Mouse (Mus musculus) forebrain, embryonic 15.5 days (tissue): Measurements from ENCODE around the gene Crhr2. TPM values are rescaled to one million over a fixed set of nuclear protein-coding genes. Genes with fewer than 3 reads are reported as not detected.

ENCODE experiments used
- ATAC-seq: fragments of 200-750 bp; cut with Nextera tagmentation; replicated peaks from 2 replicates; pipeline ENCODE4 v1.8.0; 2017; ENCODE audit warnings: mild to moderate bottlenecking, moderate TSS enrichment, moderate library complexity
- H3K27ac ChIP-seq: fragments of 300-500 bp; sonication (generic); replicated peaks from 2 replicates; pipeline ENCODE4 v1.5.1; 2015; ENCODE audit warnings: mild to moderate bottlenecking, inconsistent platforms
- H3K27me3 ChIP-seq: fragments of 300-500 bp; sonication (generic); 2 replicates; pipeline ENCODE4 v1.6.1; 2015; ENCODE audit warnings: inconsistent platforms
- H3K36me3 ChIP-seq: fragments of 300-500 bp; sonication (generic); 2 replicates; pipeline ENCODE4 v1.6.1; 2015; ENCODE audit warnings: mild to moderate bottlenecking, inconsistent platforms
- H3K4me1 ChIP-seq: fragments of 300-500 bp; sonication (generic); 2 replicates; pipeline ENCODE4 v1.6.1; 2015; ENCODE audit warnings: inconsistent platforms
- H3K4me2 ChIP-seq: fragments of 300-500 bp; sonication (generic); replicated peaks from 2 replicates; pipeline ENCODE4 v1.6.1; 2015; ENCODE audit warnings: mild to moderate bottlenecking, inconsistent platforms
- H3K4me3 ChIP-seq: fragments of 300-500 bp; sonication (generic); 2 replicates; pipeline ENCODE4 v1.5.1; 2015; ENCODE audit warnings: mild to moderate bottlenecking, inconsistent platforms
- H3K9ac ChIP-seq: fragments of 300-500 bp; sonication (generic); replicated peaks from 2 replicates; pipeline ENCODE4 v1.6.1; 2015; ENCODE audit warnings: mild to moderate bottlenecking, inconsistent platforms
- H3K9me3 ChIP-seq: fragments of 300-500 bp; sonication (generic); 2 replicates; pipeline ENCODE4 v1.6.1; 2016; ENCODE audit warnings: inconsistent platforms
- WGBS: fragments of 180-500 bp; shearing (Covaris S2); methylation state at CpG from one replicate; pipeline ENCODE4 v1.1.7; 2015; ENCODE audit warnings: mixed read lengths; 5-methylcytosine and 5-hydroxymethylcytosine counted together
- polyA plus RNA-seq: library from polyadenylated mRNA; unstranded; fragments of >200 nt; fragmentation: Nextera tagmentation; extraction: Ambion mirVana; gene quantifications from 2 replicates; pipeline ENCODE4 v1.2.1, GENCODE M21; 2015

The Crhr2 gene
- polyA plus RNA-seq, 1 experiment from 2014 or later = 0.60 TPM

DNA sequence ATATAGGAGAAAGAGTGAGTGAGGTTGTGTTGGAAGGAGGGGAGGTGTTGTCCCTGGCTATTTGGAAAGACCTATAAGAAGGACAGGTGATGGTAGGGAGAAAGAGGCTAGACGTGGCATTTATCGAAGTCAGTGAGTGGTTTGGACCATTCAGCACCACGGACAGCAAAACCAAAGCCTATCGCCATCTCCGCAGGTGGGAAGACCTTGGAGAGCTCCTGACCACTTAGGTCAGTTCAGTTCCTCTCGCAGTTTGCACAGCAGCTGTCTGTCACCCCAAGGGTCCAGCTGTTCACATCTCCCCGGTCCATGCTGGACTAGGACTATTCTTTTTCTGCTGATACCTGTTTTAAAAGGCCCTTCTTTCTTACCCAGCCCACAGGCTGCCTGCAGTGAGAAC lies 24.5 kb downstream of the Crhr2 start:
- no peaks in the 10 kb centered on the region for H3K4me1 ChIP-seq
- ATAC-seq = no peak
- H3K9me3 ChIP-seq = no peaks in the 10 kb centered on the region
- WGBS = 19% methylated on average over 7 of the region's 7 CpGs
- no peaks in the 10 kb centered on the region for H3K27me3 ChIP-seq
- no peaks in the 10 kb centered on the region for H3K36me3 ChIP-seq
- H3K9ac ChIP-seq = no peak overlapping the region
- no peak overlapping the region for H3K4me3 ChIP-seq
- H3K27ac ChIP-seq = no peak overlapping the region
- H3K4me2 ChIP-seq = no peak overlapping the region

DNA sequence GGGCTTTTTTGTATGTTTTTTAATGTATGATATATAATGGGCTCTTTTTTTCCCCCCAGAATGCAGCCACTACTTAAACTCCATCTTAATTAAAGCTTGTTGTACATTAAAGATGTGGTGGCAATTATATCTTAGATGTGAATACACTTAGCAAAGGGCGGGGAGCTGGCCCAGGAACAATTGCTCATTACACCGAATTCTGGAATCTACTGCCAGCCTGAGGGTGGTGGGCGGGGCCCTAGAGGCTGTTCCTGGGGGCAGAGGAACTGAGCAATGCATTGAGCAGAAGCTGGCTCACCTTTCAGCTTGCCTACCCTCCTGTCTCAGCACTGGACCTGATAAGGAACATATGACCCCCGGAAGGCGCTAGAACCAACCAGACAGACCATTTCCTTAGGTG lies 34.2 kb downstream of the Crhr2 start:
- no peak for ATAC-seq
- 50% methylated on average over 5 of the region's 5 CpGs for WGBS
- no peak overlapping the region for H3K4me3 ChIP-seq
- H3K27ac ChIP-seq = no peak overlapping the region
- peaks cover 12% of the 10 kb centered on the region for H3K4me1 ChIP-seq
- H3K27me3 ChIP-seq = no peaks in the 10 kb centered on the region
- no peaks in the 10 kb centered on the region for H3K9me3 ChIP-seq
- no peaks in the 10 kb centered on the region for H3K36me3 ChIP-seq
- H3K4me2 ChIP-seq = no peak overlapping the region
- no peak overlapping the region for H3K9ac ChIP-seq

DNA sequence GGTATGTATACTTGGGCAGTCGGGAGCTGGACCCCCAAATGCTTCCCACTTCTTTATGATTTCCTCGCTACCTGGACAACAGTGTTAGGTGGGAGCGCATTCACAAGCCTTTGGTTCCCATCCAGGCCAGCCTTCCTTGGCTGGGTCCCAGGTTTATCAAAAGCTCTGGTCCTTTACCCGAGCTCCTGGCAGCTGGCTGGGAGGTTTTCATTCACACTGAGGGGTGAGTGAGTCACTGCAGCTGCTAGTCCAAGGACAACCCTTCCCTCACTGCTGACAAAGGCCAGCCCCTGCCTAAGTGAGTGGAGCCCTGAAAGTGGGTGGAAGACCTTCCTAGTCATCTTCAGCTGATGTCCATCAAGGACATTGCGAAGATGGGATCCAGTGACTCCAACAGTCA lies 34.8 kb downstream of the Crhr2 start:
- no peak overlapping the region for H3K9ac ChIP-seq
- H3K27ac ChIP-seq = no peak overlapping the region
- peaks cover 12% of the 10 kb centered on the region for H3K4me1 ChIP-seq
- no peaks in the 10 kb centered on the region for H3K9me3 ChIP-seq
- no peaks in the 10 kb centered on the region for H3K27me3 ChIP-seq
- no peak for ATAC-seq
- H3K4me3 ChIP-seq = no peak overlapping the region
- WGBS = 40% methylated on average over 5 of the region's 5 CpGs
- H3K4me2 ChIP-seq = no peak overlapping the region
- H3K36me3 ChIP-seq = no peaks in the 10 kb centered on the region

DNA sequence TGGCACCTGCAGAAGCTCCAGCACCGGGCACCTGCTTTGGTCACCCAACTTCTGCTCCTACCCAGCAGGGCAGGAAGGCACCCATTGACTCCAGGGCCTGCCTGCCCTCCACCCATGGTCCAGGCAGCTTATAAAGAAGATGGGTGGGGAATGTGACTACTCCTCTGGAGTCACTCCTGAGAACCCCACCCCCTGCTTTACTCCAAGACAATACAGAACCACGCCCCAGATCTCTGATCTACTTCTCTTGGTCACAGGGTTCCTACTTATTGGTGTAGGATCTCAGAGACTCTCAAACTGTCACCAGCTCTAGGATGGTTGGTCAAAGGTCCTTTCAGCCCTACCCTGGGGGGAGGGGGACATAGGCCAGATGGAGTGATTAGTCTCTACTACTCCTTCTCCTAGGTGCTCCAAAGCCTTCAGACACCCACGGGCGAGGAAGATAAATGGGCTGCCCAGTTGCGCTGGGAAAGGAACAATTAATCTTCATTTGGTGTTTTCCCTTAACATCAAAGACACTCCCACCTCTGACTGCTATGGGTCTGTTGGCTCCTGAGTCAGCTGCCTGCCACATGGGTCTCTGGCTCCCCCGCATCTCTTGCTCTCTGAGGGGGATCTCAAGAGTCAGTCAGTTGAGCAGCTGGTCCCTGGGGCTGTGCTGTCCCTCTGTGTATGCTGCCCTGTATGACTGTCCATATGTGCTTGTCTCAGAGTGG lies 39.2 kb downstream of the Crhr2 start:
- Histone ChIP-seq H3K4me1 (peaks cover 8% of the 10 kb centered on the region), H3K36me3 (no peaks in the 10 kb centered on the region), H3K4me3 (no peak overlapping the region), H3K27ac (no peak overlapping the region), H3K27me3 (no peaks in the 10 kb centered on the region), H3K9ac (no peak overlapping the region), H3K4me2 (no peak overlapping the region), H3K9me3 (no peaks in the 10 kb centered on the region)
- ATAC-seq = no peak
- 93% methylated on average over 6 of the region's 6 CpGs for WGBS

DNA sequence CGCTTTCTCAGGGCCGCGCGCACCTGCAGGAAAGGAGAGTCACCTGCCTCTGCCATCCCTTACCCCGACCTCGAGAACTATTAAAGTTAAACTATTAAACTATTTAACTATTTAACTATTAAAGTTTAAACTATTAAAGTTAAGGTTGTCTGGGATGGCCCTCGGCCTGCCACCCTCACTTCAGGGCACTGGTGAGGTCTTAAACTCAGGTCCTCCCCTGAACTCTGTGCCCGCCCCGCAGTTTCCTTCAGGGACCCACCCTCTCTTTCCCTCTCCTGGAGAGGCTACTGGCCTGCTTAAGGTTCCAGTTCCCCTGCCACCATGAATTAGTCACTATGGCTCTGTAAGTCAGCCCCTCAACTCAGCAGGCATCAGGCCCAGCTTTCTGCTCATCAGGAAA lies 41.4 kb downstream of the Crhr2 start:
- no peaks in the 10 kb centered on the region for H3K9me3 ChIP-seq
- no peak overlapping the region for H3K4me3 ChIP-seq
- H3K4me1 ChIP-seq = no peaks in the 10 kb centered on the region
- no peaks in the 10 kb centered on the region for H3K36me3 ChIP-seq
- no peak for ATAC-seq
- WGBS = 93% methylated on average over 9 of the region's 9 CpGs
- no peak overlapping the region for H3K27ac ChIP-seq
- no peaks in the 10 kb centered on the region for H3K27me3 ChIP-seq
- no peak overlapping the region for H3K4me2 ChIP-seq
- no peak overlapping the region for H3K9ac ChIP-seq

DNA sequence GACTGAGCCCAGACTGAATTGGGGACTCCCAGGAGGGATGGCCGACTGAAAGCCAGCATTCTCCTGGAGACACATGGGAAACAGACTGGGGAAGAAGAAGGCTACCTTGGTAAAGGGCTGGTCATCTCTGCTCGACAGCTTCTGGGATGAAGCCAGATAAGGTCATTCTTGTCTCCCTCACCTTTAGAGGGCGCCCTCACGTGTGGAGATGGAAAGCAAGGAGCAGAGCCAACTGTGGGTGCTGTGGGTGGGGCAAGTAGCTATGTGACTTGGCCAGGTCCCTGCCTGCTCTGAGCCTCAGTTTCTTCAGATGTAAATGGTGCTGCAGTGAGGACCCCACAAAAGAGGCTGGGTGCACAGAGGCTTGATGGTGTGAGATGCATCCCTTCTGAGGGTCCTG lies 42.2 kb downstream of the Crhr2 start:
- Histone ChIP-seq H3K4me2 (no peak overlapping the region), H3K4me3 (no peak overlapping the region), H3K4me1 (no peaks in the 10 kb centered on the region), H3K9me3 (no peaks in the 10 kb centered on the region), H3K9ac (no peak overlapping the region), H3K27me3 (no peaks in the 10 kb centered on the region), H3K27ac (no peak overlapping the region), H3K36me3 (no peaks in the 10 kb centered on the region)
- no peak for ATAC-seq
- WGBS = 48% methylated on average over 4 of the region's 4 CpGs

DNA sequence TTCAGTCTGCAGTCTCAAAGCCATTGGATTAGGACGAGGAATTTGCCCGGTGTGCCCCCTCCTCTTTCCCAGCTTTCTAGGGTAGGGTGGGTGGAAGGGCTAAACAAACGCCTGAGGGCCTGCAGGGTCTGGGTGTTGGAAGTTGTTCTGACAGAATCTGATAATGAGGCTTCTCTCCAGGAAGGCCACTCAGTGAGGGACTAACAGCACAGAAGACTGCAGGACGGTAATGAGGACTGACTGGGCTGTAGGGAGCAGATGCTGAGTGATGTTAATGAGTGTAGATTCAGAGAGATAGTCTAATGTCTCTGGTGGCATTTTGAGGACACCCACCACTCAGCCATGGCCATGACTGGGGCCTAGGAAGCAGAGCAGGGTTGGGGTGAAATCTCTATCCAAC lies 45.5 kb downstream of the Crhr2 start:
- ATAC-seq = no peak
- Histone ChIP-seq H3K27me3 (no peaks in the 10 kb centered on the region), H3K9me3 (no peaks in the 10 kb centered on the region), H3K36me3 (no peaks in the 10 kb centered on the region), H3K4me2 (no peak overlapping the region), H3K4me3 (no peak overlapping the region), H3K9ac (no peak overlapping the region), H3K27ac (no peak overlapping the region), H3K4me1 (peaks cover 8% of the 10 kb centered on the region)
- 48% methylated on average over 4 of the region's 4 CpGs for WGBS

DNA sequence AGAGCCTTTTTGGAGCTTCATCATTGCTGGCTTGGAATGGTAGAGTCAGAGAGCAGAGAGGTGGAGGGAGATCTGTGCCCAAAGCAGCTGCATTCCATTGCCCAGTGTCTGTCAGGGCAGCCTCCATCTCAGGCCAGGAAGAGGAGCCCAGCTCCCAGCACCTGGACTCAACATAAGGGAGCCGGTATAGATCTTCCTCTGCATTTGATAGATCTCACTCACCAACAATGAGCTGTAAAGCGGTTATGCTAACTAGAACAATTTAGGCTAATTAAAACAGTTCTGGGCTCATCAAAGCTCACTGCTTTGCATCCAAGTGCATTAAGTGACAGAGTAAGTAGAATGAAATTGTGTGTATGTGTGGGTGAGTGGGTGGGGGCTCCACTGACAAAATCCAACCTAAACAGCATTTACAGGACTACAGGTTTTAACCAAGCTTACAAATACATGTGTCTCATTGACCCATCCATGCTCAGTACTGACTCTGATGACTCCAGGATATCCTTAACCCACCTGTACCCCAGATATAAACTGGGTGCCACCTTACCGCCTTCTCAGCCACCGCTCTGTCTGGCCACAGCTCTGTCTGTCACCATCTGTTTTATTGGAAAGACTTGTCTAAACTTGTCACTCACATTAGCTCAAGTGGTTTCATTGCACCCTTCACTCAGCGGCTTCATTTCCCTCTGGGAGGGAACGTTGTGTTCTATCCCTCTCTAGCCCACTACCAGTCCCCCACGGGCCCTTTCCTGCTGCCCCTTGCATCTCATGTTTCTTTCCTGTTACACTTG lies 50.4 kb downstream of the Crhr2 start:
- peak overlapping the region; percentile 74 for H3K27ac ChIP-seq
- ATAC-seq = peak; percentile 66
- 48% methylated on average over 7 of the region's 7 CpGs for WGBS

DNA sequence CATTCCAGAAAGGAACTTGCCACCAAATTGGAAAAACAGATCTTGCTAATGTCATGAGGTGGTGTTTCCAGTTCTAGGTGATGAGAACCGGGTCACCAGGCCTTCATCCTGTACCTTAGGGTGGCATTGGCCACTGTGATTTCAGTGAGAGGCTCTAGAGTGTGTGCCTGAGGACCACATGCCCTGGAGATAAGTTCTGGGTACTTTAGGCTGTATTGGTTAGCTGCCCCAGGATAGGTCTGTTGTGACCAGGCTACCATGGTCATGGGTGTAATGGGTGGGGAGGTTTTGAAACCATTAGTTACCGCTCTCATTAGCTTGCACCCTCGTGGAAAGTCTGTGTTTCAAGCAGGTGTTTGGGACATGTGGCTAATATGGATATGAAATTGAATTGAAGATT lies 51.4 kb downstream of the Crhr2 start:
- Histone ChIP-seq H3K27me3 (no peaks in the 10 kb centered on the region), H3K9ac (no peak overlapping the region), H3K4me3 (no peak overlapping the region), H3K36me3 (peaks cover 46% of the 10 kb centered on the region), H3K27ac (no peak overlapping the region), H3K9me3 (no peaks in the 10 kb centered on the region), H3K4me2 (no peak overlapping the region), H3K4me1 (peaks cover 14% of the 10 kb centered on the region)
- no peak for ATAC-seq
- 93% methylated on average over 3 of the region's 3 CpGs for WGBS

More for the DNA sequence above, 50.4 kb downstream of the Crhr2 start:
- Histone ChIP-seq H3K36me3 (peaks cover 36% of the 10 kb centered on the region), H3K4me3 (no peak overlapping the region), H3K4me1 (peaks cover 14% of the 10 kb centered on the region), H3K27me3 (no peaks in the 10 kb centered on the region), H3K4me2 (no peak overlapping the region), H3K9me3 (no peaks in the 10 kb centered on the region), H3K9ac (no peak overlapping the region)

DNA sequence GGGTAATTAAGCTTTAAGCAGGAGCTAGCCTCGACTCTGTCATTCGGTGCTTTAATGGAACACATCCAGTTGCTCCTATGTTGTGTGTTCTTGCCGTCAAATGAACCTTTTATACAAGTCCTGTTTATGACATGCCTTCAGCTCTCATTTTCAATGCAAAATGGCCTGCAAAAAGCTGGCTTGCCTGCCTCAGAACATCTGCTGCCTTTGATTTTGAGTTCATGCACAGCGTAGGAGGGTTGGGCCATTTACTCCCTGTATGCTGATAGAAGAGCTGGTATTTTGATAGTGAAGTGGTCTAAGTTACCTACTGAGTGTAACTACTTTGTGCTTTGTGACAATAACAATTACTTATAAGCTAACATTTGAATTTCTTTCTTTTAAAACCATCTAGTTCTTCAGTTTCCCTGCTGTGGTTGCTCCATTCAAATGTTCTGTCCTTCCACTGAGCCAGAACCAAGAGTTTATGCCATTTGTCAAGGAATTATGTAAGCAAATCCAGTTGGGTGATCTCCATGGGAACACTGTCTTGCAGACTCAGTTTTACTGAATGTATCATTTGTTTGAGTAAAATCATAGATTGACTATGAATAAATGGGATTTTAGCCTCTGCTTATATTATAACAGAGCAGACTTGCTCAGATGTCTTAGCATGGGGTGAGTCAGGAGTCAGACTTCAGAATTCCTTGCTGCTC lies 56.1 kb downstream of the Crhr2 start:
- WGBS = 69% methylated on average over 4 of the region's 4 CpGs
- Histone ChIP-seq H3K9ac (no peak overlapping the region), H3K4me2 (no peak overlapping the region), H3K27ac (peak overlapping the region; percentile 18; the same call in 1 of the 2 replicates), H3K36me3 (peaks cover 80% of the 10 kb centered on the region), H3K9me3 (no peaks in the 10 kb centered on the region), H3K27me3 (no peaks in the 10 kb centered on the region), H3K4me1 (no peaks in the 10 kb centered on the region), H3K4me3 (no peak overlapping the region)
- no peak for ATAC-seq

DNA sequence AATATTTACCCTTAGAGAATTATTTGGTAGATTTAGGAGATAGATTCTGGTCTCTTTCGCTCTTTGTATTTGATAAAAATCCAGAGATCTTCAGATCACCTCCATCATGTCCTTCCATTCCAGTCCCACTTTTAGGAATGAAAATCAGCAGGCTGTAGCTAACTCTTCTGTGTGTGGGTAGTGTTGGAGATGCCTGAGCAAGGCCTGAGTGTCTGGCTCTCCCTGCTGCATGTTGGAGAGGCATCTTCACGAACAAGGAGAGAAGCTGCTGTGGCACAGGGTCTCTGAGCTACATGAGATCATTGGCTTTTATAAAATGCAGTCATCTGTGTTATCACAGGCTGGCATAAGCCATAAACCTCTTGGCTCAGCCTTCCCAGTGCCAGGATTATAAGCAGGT lies 66.9 kb downstream of the Crhr2 start:
- Histone ChIP-seq H3K36me3 (peaks cover 77% of the 10 kb centered on the region), H3K4me2 (no peak overlapping the region), H3K9ac (no peak overlapping the region), H3K4me3 (no peak overlapping the region), H3K4me1 (peaks cover 9% of the 10 kb centered on the region), H3K9me3 (no peaks in the 10 kb centered on the region), H3K27ac (no peak overlapping the region), H3K27me3 (no peaks in the 10 kb centered on the region)
- ATAC-seq = no peak
- WGBS = 83% methylated on average over 2 of the region's 2 CpGs

DNA sequence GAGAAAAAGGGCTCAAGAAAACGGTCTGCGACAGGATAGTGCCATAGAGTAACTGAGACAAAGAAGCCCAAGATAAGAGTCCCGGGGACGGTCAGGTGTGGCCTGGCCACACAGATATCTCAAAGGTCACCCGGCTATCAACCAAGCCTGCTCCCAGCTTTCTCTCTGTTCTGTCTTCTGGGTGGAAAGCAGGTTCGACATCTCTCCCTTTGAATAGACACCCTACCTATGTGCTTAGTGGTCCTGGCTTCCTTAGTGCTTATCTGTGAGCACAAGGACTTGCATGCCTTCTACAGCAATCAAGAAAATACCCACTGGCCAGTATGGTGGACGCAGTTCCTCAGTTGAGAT lies 68.4 kb downstream of the Crhr2 start:
- H3K9me3 ChIP-seq = no peaks in the 10 kb centered on the region
- H3K9ac ChIP-seq = no peak overlapping the region
- no peak for ATAC-seq
- H3K27ac ChIP-seq = no peak overlapping the region
- no peak overlapping the region for H3K4me3 ChIP-seq
- H3K36me3 ChIP-seq = peaks cover 82% of the 10 kb centered on the region
- WGBS = 95% methylated on average over 7 of the region's 7 CpGs
- H3K4me2 ChIP-seq = no peak overlapping the region
- H3K27me3 ChIP-seq = no peaks in the 10 kb centered on the region
- peaks cover 9% of the 10 kb centered on the region for H3K4me1 ChIP-seq
